Mouse (Mus musculus) mature B cell (primary cell): Measurements from ENCODE around the gene Tfap4.

Experiments used
- in situ Hi-C: fragments of 300-500 bp; cut with MboI; formaldehyde crosslinking; loops from 2 replicates; pipeline ENCODE4 v1.14.3; 2019

Tfap4 gene

DNA sequence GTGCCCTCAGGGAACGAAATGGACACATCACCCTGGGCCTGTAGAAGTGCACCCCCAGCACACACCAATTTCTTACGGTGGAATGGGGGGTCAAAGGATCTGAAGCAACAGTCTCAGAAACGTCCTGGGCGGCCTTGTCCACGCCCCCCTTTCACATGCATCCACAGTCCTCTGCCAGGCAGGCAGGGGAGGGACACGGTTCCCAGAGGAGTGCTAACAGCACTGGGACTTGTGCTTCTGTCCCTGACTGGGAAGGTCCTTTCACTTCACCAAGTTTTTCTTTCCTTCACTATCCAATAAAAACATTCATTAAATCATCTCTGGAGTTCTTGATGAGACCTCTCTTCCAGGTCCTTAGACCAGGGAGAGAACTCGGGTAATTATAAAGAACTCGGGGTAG lies 39.0 kb downstream of the Tfap4 start:
- in situ Hi-C loops: no loop called here

DNA sequence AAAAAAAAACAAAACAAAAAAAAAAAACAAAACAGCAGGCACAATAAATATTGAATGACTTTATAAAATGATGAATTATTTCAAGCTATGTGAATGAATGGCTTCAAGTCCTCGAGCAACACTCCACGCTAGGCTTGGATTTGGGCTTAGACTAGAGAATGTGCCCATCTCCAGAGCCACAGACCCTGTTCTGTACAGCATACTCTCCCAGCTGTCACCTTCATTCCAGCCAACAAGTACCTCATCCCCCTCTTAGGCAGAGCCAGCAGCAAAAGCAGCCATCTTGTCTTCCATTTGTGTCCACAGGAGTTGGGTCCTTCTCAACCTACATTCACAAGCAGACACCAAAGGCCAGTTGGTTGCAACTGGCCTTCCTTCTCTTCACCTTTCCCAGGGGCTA lies 39.8 kb downstream of the Tfap4 start:
- in situ Hi-C loops: no loop called here

DNA sequence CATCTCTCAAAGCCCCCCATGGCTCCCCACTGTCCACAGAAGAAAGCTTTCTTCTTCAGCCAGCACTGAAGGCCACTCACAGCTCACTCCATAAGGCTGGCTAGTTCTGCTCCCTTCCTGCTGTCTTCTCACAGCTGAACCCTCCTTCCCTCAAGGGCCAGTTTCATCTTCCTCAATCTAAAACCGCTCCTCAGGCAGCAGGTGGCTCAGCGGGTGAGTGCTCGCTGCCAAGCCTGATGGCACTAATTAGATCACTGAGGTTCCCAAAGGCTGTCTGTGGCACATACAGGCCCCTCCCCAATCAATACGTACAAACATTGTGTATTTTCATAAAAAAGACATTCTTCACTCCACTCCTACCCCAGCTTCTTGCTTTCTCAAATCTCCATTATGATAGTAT lies 40.5 kb downstream of the Tfap4 start:
- in situ Hi-C loops: no loop called here

DNA sequence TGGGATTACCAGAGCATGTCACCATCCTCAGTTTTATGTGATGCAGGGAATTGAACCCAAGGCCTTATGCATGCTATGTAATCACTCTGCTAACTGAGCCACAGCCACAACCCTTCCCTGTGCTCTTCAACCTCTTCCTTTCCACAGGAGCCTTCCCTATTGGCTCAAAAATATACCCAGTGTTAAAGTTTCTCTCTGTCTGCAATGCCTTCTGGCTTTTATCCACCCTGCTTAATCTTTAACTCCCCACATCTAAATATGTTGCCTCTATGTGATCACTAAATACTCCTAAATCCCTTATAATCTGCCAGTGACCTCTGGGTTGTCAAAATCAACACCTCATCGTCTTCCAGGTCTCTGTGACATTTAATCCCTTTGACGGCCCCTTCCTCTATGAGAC lies 41.7 kb downstream of the Tfap4 start:
- in situ Hi-C loops: no loop called here

DNA sequence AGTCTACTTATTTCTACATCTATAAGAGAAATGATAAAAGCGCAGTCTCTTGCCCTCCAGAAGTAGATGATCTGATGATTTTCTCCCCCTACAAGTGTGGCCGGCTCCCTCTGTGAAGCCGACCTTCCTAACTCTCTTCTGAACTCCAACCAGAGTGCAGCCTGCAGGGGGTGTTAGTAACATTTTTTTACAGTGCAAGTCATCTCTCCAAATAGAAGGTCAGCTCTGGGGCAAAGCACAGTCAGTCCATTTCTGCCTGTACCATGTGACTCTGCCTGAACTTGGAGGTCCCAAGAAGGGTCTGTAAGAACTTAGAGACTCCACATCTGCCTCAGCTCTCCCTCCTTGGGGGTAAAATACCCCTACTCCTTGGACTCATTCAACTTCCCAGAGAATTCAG lies 45.3 kb downstream of the Tfap4 start:
- in situ Hi-C loops: no loop called here

DNA sequence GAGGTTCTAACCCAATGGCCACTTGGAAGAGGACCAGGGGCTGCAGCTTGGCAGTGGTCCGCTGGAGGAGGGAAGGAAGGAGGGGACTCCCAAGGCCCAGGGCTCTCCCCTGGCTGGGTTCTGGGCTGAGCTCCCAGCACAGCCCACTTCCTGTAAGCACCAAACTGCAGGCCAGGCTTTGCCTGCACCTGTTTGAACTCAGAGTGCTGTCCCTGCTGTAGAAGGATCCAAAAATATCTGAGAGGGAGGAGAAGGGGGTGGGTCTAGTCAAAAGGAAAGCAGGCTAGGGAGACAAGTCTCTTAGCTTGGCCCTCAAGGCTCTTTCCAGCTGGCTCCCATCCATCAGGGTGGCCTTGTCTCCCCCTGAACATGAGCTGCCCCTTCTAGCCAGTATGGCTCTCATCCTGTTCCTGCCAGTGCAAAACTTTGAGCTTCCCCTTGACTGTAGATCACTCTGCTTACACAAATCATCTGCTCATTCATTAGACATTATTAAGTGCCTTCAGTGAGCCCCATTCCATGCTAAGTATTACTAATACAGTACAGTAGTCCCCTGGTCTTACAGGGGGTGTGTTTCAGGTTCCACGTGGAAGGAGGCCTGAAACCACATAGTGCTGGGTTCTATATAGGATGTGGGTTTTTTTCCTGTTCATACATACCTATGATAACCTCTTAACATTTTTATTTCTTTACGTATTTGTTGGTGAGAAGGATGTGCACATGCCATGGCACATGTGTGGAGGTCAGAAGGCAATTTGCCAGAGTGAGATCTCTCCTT lies 46.8 kb downstream of the Tfap4 start:
- in situ Hi-C loops: no loop called here

DNA sequence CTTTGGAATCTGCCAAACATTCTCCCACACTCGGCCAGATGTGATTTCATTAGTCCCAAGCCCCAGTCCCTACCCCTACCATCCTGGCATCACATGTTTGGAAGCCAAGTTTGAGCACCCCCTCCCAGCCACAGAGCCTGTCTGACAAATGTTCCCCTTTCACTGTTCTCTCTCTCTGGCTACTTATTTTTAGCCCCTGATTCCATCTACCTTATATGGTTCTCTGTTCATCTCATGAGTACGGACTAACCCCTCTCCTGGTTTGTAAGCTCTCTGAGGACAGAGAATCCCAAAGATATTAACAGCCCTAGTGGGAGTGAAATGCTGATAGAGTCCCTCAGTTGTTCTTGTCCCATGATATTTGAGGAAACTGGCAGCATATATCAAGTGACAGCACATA lies 48.3 kb downstream of the Tfap4 start:
- in situ Hi-C loops: no loop called here

DNA sequence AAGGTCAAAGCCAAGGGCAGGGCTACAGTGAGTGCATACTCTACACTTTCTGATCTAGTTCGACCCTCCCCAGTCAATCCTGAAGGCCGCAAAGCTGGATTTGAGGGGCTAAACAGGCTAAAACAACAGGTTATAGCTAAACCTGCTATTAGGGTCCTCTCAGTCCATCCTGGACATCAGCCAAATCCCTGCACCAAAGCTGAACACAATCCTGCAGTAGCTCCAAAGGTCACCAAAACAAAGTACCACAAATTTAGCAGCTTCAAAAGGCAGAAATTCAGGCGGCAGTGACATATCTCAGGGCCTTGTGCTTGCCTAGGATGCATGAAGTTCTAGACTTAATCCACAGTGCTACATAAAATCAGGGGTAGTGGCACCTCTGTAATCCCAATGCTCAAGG lies 53.5 kb downstream of the Tfap4 start:
- in situ Hi-C loops: no loop called here

DNA sequence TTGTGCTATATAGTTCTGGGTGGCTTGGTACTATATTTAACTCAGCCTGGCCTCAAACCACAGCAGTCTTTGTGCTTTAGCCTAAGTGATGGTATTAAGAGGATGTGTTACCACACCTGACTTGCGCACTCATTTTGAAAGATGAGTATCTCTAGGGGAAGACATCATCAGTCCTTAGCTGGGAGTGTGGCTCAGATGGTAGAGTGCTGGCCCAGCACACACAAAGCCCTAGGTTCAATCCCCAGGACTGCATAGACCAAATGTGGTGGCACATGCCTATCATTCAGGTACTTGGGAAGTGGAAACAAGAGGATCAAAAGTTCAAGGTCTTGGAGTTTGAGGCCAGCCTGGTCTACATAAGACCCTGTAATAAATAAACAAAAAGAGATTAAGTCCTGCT lies 56.2 kb downstream of the Tfap4 start:
- in situ Hi-C loops: no loop called here

DNA sequence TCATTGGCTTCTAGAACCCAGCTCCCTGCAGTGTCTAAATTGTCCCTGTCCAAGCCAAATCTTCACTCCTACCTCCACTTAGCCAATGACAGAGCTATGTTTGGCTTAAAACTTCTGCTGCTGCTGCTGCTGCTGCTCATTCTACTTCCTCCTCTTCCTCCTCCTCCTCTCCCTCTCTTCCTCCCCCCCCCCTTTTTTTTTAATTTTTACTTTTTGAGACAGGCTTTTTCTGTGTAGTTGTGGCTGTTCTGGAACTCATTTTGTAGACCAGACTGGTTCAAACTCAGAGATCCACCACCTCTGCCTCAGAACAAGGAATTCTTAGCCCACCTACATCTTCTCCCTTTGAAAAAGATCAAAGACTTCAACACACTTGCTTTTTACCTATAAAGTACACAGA lies 57.1 kb downstream of the Tfap4 start:
- in situ Hi-C loops: no loop called here

DNA sequence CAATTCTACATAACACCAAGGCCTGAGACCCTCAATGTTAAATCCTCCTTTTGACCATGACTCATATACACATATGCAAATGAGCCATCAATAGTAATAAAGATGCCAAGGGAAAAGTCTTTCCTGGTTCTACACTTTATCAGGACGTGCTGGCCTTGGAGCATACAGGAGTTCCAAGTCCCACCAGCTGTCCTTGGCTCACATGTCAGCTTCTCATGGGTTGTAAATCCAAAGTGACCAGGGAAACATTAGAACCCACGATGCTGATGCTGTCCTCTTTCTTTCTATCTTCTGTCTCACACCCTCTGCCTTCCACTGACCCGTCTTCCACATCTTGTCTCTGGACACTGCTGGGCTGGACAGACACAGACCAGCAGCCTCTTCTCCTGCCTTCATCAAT lies 58.0 kb downstream of the Tfap4 start:
- in situ Hi-C loops: no loop called here

DNA sequence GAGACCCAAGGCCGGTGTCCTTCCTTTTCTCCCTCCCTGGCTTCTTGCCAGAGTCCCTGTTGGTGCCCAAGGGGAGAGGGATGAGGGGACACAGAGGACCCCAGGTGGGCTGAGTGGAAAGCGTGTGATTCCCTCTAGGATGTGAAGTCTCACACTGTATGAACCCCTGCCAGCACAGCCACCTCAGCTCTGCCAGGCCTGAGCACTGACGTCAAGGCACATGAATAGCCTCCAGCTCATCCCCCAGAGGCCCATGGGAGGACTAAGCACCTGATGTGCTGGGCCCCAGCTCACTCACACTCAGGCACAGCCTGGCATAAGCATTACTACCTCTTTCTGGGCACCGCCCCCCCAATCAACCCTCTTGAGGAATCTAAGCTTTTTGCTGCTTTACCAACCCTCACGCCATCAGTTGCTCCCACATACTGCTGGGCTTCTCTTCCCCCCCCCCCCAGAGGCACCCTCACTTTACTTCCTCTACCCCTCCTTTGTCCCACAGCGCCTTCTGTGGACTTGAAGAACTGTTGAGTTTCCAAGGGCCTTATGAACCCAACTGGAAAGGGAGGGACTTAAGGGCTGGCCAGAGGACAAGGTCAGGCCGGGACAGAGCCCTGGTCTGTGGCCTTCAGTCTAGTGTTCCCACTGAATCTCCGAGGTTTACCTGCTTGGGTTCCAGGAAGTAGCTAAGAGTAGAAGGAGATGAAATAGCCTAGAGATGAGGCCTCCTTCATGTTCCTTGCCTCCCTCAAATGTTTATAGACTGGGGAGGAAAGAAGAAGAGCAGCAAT lies 58.9 kb downstream of the Tfap4 start:
- in situ Hi-C loops: no loop called here

DNA sequence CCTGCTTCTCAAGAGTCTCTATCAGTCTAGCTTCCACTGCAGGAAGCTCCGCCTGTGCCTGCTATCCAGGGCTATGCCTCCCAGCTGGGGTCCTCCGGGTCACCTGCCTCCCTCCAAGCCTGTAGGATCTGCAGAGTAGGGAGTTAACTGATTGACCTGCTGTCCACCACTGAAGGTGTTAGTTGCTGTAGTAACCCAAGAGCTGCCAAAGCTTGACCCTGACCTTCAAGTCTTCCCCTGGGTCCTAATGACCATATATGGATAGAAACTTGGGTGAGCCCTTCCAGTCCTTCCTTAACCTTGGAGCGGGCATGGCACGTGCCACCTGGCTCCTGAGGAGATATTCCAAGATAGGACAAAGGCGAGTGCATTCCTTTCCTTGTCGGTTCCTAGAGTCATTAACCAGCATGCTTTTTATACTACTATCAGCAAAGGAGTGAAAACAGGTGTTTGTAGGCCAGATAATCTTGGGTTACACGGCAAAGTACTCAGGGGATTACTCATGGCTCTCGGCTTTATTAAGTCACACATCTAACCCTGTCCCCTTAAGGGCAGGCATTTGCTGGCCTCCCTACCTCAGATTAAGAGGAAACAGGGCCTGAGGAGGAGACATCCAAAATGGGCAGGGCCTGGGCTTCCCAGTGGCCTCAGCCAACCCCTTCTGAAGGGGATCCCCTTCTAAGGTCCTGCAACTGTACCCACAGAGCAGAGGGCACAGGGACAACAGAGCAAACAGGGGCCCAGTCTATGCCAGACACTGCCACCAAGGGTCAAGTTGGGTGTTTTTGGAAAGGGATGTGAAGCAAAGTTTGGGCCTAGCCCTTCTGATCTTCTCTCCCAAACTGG lies 61.7 kb downstream of the Tfap4 start:
- in situ Hi-C loops: loop anchor here (10.0 kb wide), 1 partner anchor 117 kb away; no protein-coding TSS in a partner anchor

DNA sequence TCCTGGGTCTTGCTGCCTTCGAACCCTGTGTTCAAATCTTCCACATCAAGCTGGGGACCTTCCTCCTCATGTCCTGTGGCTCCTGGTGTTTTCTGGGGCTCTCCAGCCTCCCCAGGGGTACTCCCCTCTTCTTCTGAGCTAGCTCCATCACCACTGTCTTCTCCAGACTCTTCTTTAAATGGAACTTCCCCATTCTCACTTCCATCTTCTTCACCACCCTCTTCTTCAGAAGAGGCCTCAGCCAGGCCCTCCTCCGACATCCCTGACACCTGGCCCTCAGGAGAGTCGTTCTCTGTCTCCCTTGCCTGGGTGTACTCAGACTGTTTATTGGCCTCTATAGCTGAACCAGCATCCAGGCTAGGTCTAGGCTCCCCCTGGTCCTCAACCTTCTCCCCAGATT lies 63.2 kb downstream of the Tfap4 start:
- in situ Hi-C loops: loop anchor here (10.0 kb wide), 1 partner anchor 118 kb away; no protein-coding TSS in a partner anchor

DNA sequence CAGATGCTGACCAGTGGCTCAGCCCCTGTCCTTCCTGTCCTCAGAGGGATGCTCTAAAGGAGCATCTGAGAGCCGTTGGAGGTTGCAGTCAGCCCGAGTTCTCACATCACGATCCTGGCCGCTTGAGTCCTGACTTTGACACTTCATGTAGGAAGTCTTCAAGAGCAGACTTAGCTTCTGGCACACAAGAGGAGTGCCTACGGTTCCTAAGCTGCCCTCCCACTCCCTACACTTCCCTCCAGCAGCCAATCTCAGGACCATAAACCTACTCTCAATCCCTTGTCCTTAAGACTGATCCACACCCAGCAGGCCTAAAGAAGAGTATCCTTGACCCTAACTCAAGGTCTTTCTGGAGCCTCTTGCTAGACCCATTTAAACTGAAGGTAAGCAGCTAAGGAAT lies 63.8 kb downstream of the Tfap4 start:
- in situ Hi-C loops: loop anchor here (10.0 kb wide), 1 partner anchor 119 kb away; no protein-coding TSS in a partner anchor
